8 mouse cellular contexts compared by ENCODE assay signal in the genomic region with DNA sequence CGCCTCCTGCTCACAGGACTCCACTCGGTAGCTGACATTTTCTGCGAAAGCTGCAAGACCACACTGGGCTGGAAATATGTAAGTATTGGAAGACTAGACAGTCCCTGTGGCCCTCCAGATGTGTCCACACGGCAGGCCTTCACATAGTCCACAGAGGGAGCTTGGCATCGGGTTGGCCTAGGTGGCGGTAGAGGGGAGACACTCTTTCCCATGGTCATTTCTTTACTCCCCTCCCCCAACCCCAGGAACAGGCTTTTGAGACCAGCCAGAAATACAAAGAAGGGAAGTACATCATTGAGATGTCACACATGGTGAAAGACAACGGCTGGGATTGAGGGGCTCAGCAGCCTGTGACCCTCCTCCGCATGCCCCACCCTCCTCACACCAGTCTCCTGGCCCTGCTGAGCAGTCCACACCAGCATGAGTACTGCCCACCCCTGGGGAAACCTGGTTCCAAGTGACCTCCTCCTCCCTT. TPM values are rescaled to one million over a fixed set of nuclear protein-coding genes. Genes with fewer than 3 reads are reported as not detected.
DNase-seq lines count a peak whose midpoint lies in the region; ATAC-seq and TF ChIP-seq lines count a peak whose summit lies in the region.

No protein-coding gene starts in this region.

- H3K36me3 ChIP-seq in lung, postnatal 0 days (ENCODE audit: insufficient read depth, low read length), result no peaks in the 10 kb centered on the region
- peaks cover 7% of the 10 kb centered on the region; the same call in 1 of the 2 replicates for H3K36me3 ChIP-seq in forebrain, embryonic 13.5 days (ENCODE audit: poor library complexity, severe bottlenecking)
- H3K36me3 ChIP-seq in limb, embryonic 14.5 days (ENCODE audit: control insufficient read depth, insufficient read depth, low read length), result peaks cover 19% of the 10 kb centered on the region
- no peaks in the 10 kb centered on the region for H3K36me3 ChIP-seq in neural tube, embryonic 14.5 days (ENCODE audit: control insufficient read depth, insufficient read depth, low read length)

- peak; percentile 10; the same call in 1 of the 2 replicates for ATAC-seq in lung, postnatal 0 days
- ATAC-seq in forebrain, embryonic 13.5 days, result no peak
- ATAC-seq in limb, embryonic 14.5 days (ENCODE audit: low FRiP score, low read depth), result no peak
- no peak; the same call in 1 of the 2 replicates for ATAC-seq in neural tube, embryonic 14.5 days (ENCODE audit: low read depth)

- H3K9ac ChIP-seq in lung, postnatal 0 days (replicated peaks; ENCODE audit: low read depth), result no peak overlapping the region
- 0 out of 2 replicates have a peak overlapping the region, but pooled peaks have one; percentile 27 for H3K9ac ChIP-seq in forebrain, embryonic 13.5 days
- no peak overlapping the region for H3K9ac ChIP-seq in limb, embryonic 14.5 days (ENCODE audit: low read depth, low read length, severe bottlenecking)
- 0 out of 2 replicates have a peak overlapping the region, but pooled peaks have one; percentile 16 for H3K9ac ChIP-seq in neural tube, embryonic 14.5 days (replicated peaks; ENCODE audit: low read depth, low read length)

- H3K4me2 ChIP-seq in lung, postnatal 0 days (replicated peaks; ENCODE audit: low read depth, low read length), result no peak overlapping the region; the same call in 1 of the 2 replicates
- peak overlapping the region; percentile 78 for H3K4me2 ChIP-seq in forebrain, embryonic 13.5 days
- H3K4me2 ChIP-seq in limb, embryonic 14.5 days (replicated peaks; ENCODE audit: low read depth, low read length, severe bottlenecking), result 0 out of 2 replicates have a peak overlapping the region, but pooled peaks have one; percentile 28
- H3K4me2 ChIP-seq in neural tube, embryonic 14.5 days (ENCODE audit: low read depth, low read length), result peak overlapping the region; percentile 84; the same call in 1 of the 2 replicates

- no peaks in the 10 kb centered on the region for H3K9me3 ChIP-seq in lung, postnatal 0 days (ENCODE audit: low read length)
- H3K9me3 ChIP-seq in forebrain, embryonic 13.5 days (replicated peaks), result no peaks in the 10 kb centered on the region
- no peaks in the 10 kb centered on the region for H3K9me3 ChIP-seq in limb, embryonic 14.5 days (ENCODE audit: control insufficient read depth, low read length)
- no peaks in the 10 kb centered on the region for H3K9me3 ChIP-seq in neural tube, embryonic 14.5 days (ENCODE audit: control insufficient read depth, low read length)

- no peak for TF ChIP-seq POLR2A in limb, embryonic 14.5 days (IDR thresholded peaks at IDR 0.05; ENCODE audit: borderline replicate concordance, extremely low read depth, insufficient read depth, insufficient read length)

- H3K27ac ChIP-seq in lung, postnatal 0 days (ENCODE audit: low read length), result no peak overlapping the region
- H3K27ac ChIP-seq in forebrain, embryonic 13.5 days, result peak overlapping the region; percentile 55; the same call in 1 of the 2 replicates
- no peak overlapping the region for H3K27ac ChIP-seq in limb, embryonic 14.5 days (replicated peaks; ENCODE audit: low read depth, low read length)
- H3K27ac ChIP-seq in neural tube, embryonic 14.5 days (ENCODE audit: low read depth, low read length), result peak overlapping the region; percentile 24; the same call in 1 of the 2 replicates

- no peak for DNase-seq in lung, postnatal 0 days (ENCODE audit: low spot score)
- DNase-seq in lung, postnatal 25 days (ENCODE audit: low spot score), result no peak
- DNase-seq in limb, embryonic 14.5 days (ENCODE audit: low spot score), result peak; percentile 44
- no peak for DNase-seq in layer of hippocampus, adult 8-10 months (ENCODE audit: low spot score in 2 of 2)
- DNase-seq in gastrocnemius, adult 18-20 months (ENCODE audit: low spot score), result no peak
- DNase-seq in left cerebral cortex, adult 18-20 months (ENCODE audit: low spot score in 2 of 2), result no peak

- no peak for TF ChIP-seq EP300 in lung, postnatal 0 days (IDR thresholded peaks at IDR 0.05)

- 4% methylated on average over 8 of the region's 8 CpGs for whole genome bisulfite sequencing in lung, postnatal 0 days
- 4% methylated on average over 8 of the region's 8 CpGs for WGBS in forebrain, embryonic 13.5 days
- 6% methylated on average over 8 of the region's 8 CpGs for WGBS in limb, embryonic 14.5 days
- 6% methylated on average over 8 of the region's 8 CpGs for WGBS in neural tube, embryonic 14.5 days

- H3K4me1 ChIP-seq in lung, postnatal 0 days (ENCODE audit: insufficient read depth, low read depth, low read length), result peaks cover 26% of the 10 kb centered on the region
- peaks cover 87% of the 10 kb centered on the region for H3K4me1 ChIP-seq in forebrain, embryonic 13.5 days
- peaks cover 62% of the 10 kb centered on the region for H3K4me1 ChIP-seq in limb, embryonic 14.5 days (ENCODE audit: control insufficient read depth, insufficient read depth, low read length)
- H3K4me1 ChIP-seq in neural tube, embryonic 14.5 days (ENCODE audit: control insufficient read depth, insufficient read depth, low read length), result peaks cover 50% of the 10 kb centered on the region

- TF ChIP-seq CTCF in lung, postnatal 0 days (IDR thresholded peaks at IDR 0.05), result peak; percentile 56

- H3K4me3 ChIP-seq in lung, postnatal 0 days (ENCODE audit: low read depth, low read length), result no peak overlapping the region
- 0 out of 2 replicates have a peak overlapping the region, but pooled peaks have one; percentile 4 for H3K4me3 ChIP-seq in forebrain, embryonic 13.5 days
- H3K4me3 ChIP-seq in limb, embryonic 14.5 days (replicated peaks; ENCODE audit: low read length), result no peak overlapping the region
- no peak overlapping the region for H3K4me3 ChIP-seq in neural tube, embryonic 14.5 days (ENCODE audit: low read depth, low read length)

- H3K27me3 ChIP-seq in lung, postnatal 0 days (replicated peaks; ENCODE audit: insufficient read depth, low read length), result 0 out of 2 replicates have a peak, but pooled peaks cover 11% of the 10 kb centered on the region
- no peaks in the 10 kb centered on the region for H3K27me3 ChIP-seq in forebrain, embryonic 13.5 days
- no peaks in the 10 kb centered on the region for H3K27me3 ChIP-seq in limb, embryonic 14.5 days (ENCODE audit: control insufficient read depth, insufficient read depth, low read length)
- no peaks in the 10 kb centered on the region for H3K27me3 ChIP-seq in neural tube, embryonic 14.5 days (ENCODE audit: control insufficient read depth, insufficient read depth, low read length)

RNA-seq across cellular contexts. Expression of gene Ypel4, which starts 3.6 kb away (rescaled TPM):
- 2.6 and 3.4 TPM in 2 replicates for polyA plus RNA-seq in lung, postnatal 0 days (2015; fragmentation: Nextera tagmentation; extraction: Ambion mirVana)
- polyA plus RNA-seq in forebrain, embryonic 13.5 days (2015; fragmentation: Nextera tagmentation; extraction: Ambion mirVana), result 18.2 and 19.5 TPM in 2 replicates
- polyA plus RNA-seq in limb, embryonic 14.5 days (2012; rRNA removed), result 13.2 and 14.6 TPM in 2 replicates
- polyA plus RNA-seq in limb, embryonic 14.5 days (2014; fragmentation: Nextera tagmentation; extraction: Ambion mirVana), result 7.4 and 9.0 TPM in 2 replicates
- polyA plus RNA-seq in neural tube, embryonic 14.5 days (2014; fragmentation: Nextera tagmentation; extraction: Ambion mirVana), result 17.8 TPM in 2 replicates
- total RNA-seq in layer of hippocampus, adult 8-10 months (2022), result 100 to 1,000 TPM in 1 of 4 experiments, 10 to 100 TPM in 3; 68.7 to 105 (median 85.1) TPM
- total RNA-seq in gastrocnemius, adult 18-20 months (2021), result under 1 TPM; 0.38 to 0.57 TPM
- total RNA-seq in left cerebral cortex, adult 18-20 months (2021), result 10 to 100 TPM; 92.2 to 93.5 TPM

RNA-seq across cellular contexts. Expression of gene Gm19426, which starts 6.0 kb away (rescaled TPM):
- 5.6 and 6.5 TPM in 2 replicates for polyA plus RNA-seq in lung, postnatal 0 days (2015; fragmentation: Nextera tagmentation; extraction: Ambion mirVana)
- polyA plus RNA-seq in forebrain, embryonic 13.5 days (2015; fragmentation: Nextera tagmentation; extraction: Ambion mirVana), result 6.1 and 7.5 TPM in 2 replicates
- polyA plus RNA-seq in limb, embryonic 14.5 days (2012; rRNA removed), result 11.6 and 14.9 TPM in 2 replicates
- 4.3 and 5.7 TPM in 2 replicates for polyA plus RNA-seq in limb, embryonic 14.5 days (2014; fragmentation: Nextera tagmentation; extraction: Ambion mirVana)
- polyA plus RNA-seq in neural tube, embryonic 14.5 days (2014; fragmentation: Nextera tagmentation; extraction: Ambion mirVana), result 1.7 and 2.6 TPM in 2 replicates
- 1 to 10 TPM; 1.9 to 4.2 (median 2.5) TPM for total RNA-seq in layer of hippocampus, adult 8-10 months (2022)
- total RNA-seq in gastrocnemius, adult 18-20 months (2021), result under 1 TPM in 1 of 2 experiments, not detected in 1; 0.43 TPM
- 1 to 10 TPM; 2.2 to 2.5 TPM for total RNA-seq in left cerebral cortex, adult 18-20 months (2021)

RNA-seq across cellular contexts. Expression of gene Clp1, which starts 10.3 kb away (rescaled TPM):
- polyA plus RNA-seq in lung, postnatal 0 days (2015; fragmentation: Nextera tagmentation; extraction: Ambion mirVana), result 19.3 and 19.5 TPM in 2 replicates
- polyA plus RNA-seq in forebrain, embryonic 13.5 days (2015; fragmentation: Nextera tagmentation; extraction: Ambion mirVana), result 35.9 and 36.1 TPM in 2 replicates
- polyA plus RNA-seq in limb, embryonic 14.5 days (2012; rRNA removed), result 19.5 and 21.1 TPM in 2 replicates
- 30.7 and 30.9 TPM in 2 replicates for polyA plus RNA-seq in limb, embryonic 14.5 days (2014; fragmentation: Nextera tagmentation; extraction: Ambion mirVana)
- 20.6 and 24.7 TPM in 2 replicates for polyA plus RNA-seq in neural tube, embryonic 14.5 days (2014; fragmentation: Nextera tagmentation; extraction: Ambion mirVana)
- 10 to 100 TPM in 1 of 4 experiments, 1 to 10 TPM in 3; 7.4 to 10.4 (median 8.5) TPM for total RNA-seq in layer of hippocampus, adult 8-10 months (2022)
- total RNA-seq in gastrocnemius, adult 18-20 months (2021), result 1 to 10 TPM; 3.3 to 3.8 TPM
- total RNA-seq in left cerebral cortex, adult 18-20 months (2021), result 10 to 100 TPM; 10.4 to 10.5 TPM

RNA-seq across cellular contexts. Expression of gene Zdhhc5, which starts 22.5 kb away (rescaled TPM):
- polyA plus RNA-seq in lung, postnatal 0 days (2015; fragmentation: Nextera tagmentation; extraction: Ambion mirVana), result 15.8 and 19.9 TPM in 2 replicates
- 16.5 and 17.7 TPM in 2 replicates for polyA plus RNA-seq in forebrain, embryonic 13.5 days (2015; fragmentation: Nextera tagmentation; extraction: Ambion mirVana)
- polyA plus RNA-seq in limb, embryonic 14.5 days (2012; rRNA removed), result 46.6 and 55.4 TPM in 2 replicates
- polyA plus RNA-seq in limb, embryonic 14.5 days (2014; fragmentation: Nextera tagmentation; extraction: Ambion mirVana), result 34.0 and 36.5 TPM in 2 replicates
- polyA plus RNA-seq in neural tube, embryonic 14.5 days (2014; fragmentation: Nextera tagmentation; extraction: Ambion mirVana), result 22.8 and 23.9 TPM in 2 replicates
- total RNA-seq in layer of hippocampus, adult 8-10 months (2022), result 10 to 100 TPM; 34.5 to 41.7 (median 36.3) TPM
- 10 to 100 TPM; 72.0 to 78.9 TPM for total RNA-seq in gastrocnemius, adult 18-20 months (2021)
- total RNA-seq in left cerebral cortex, adult 18-20 months (2021), result 10 to 100 TPM; 49.2 TPM

RNA-seq across cellular contexts. Expression of gene Serping1, which starts 37.8 kb away (rescaled TPM):
- polyA plus RNA-seq in lung, postnatal 0 days (2015; fragmentation: Nextera tagmentation; extraction: Ambion mirVana), result 269 and 283 TPM in 2 replicates
- polyA plus RNA-seq in forebrain, embryonic 13.5 days (2015; fragmentation: Nextera tagmentation; extraction: Ambion mirVana), result 22.3 and 25.6 TPM in 2 replicates
- polyA plus RNA-seq in limb, embryonic 14.5 days (2012; rRNA removed), result 38.9 and 41.2 TPM in 2 replicates
- polyA plus RNA-seq in limb, embryonic 14.5 days (2014; fragmentation: Nextera tagmentation; extraction: Ambion mirVana), result 44.1 and 44.4 TPM in 2 replicates
- polyA plus RNA-seq in neural tube, embryonic 14.5 days (2014; fragmentation: Nextera tagmentation; extraction: Ambion mirVana), result 15.7 and 34.8 TPM in 2 replicates
- total RNA-seq in layer of hippocampus, adult 8-10 months (2022), result 10 to 100 TPM in 2 of 4 experiments, 1 to 10 TPM in 2; 6.2 to 16.4 (median 10.8) TPM
- 10 to 100 TPM; 50.8 to 72.0 TPM for total RNA-seq in gastrocnemius, adult 18-20 months (2021)
- 1 to 10 TPM; 8.5 to 9.2 TPM for total RNA-seq in left cerebral cortex, adult 18-20 months (2021)

Comparison
In these comparisons a context has a peak if more than half of its experiments do, and no peak if none do; other contexts are left out.
1. H3K27ac ChIP-seq: peak in forebrain, embryonic 13.5 days (single experiment) and neural tube, embryonic 14.5 days (single experiment); none in lung, postnatal 0 days (single experiment) and limb, embryonic 14.5 days (single experiment).
2. H3K9ac ChIP-seq: peak in forebrain, embryonic 13.5 days (single experiment) and neural tube, embryonic 14.5 days (single experiment); none in lung, postnatal 0 days (single experiment) and limb, embryonic 14.5 days (single experiment).